Mouse (Mus musculus) urinary bladder, postnatal 0 days (tissue): Measurements from ENCODE around the gene Kdm5b. TPM values are rescaled to one million over a fixed set of nuclear protein-coding genes. Genes with fewer than 3 reads are reported as not detected.

Experiments
- polyA plus RNA-seq: library from polyadenylated mRNA; unstranded; fragments of >200 nt; fragmentation: Nextera tagmentation; extraction: Ambion mirVana; gene quantifications from 2 replicates; pipeline ENCODE4 v1.2.1, GENCODE M21; 2015

Kdm5b gene
- 33.6 and 35.8 TPM in 2 replicates for polyA plus RNA-seq

GRCm38 (mm10) chr1:134559976-134560375 lies at the start of gene Kdm5b:
Gene Kdm5b (plus strand): TSS chr1:134560171.

GRCm38 (mm10) chr1:134549632-134550132 lies 10.3 kb upstream of the Kdm5b start, which contains the start of gene Mgat4e:
Gene Mgat4e (minus strand): TSS chr1:134549682.

GRCm38 (mm10) chr1:134646261-134646962 lies 86.4 kb downstream of the Kdm5b start, which contains the start of gene Syt2:
Gene Syt2 (plus strand): TSS chr1:134646677.

Other genes with a start within 250 kb of the Kdm5b start
- gene Ppfia4, start 227.2 kb upstream of the Kdm5b start, polyA plus RNA-seq, result 2.4 and 2.6 TPM in 2 replicates
- 41.2 and 52.5 TPM in 2 replicates for gene Tmem183a, start 198.2 kb upstream of the Kdm5b start, polyA plus RNA-seq
- gene 4933406M09Rik, start 174.2 kb upstream of the Kdm5b start, polyA plus RNA-seq, result not detected in 2 replicates
- gene Cyb5r1, start 154.6 kb upstream of the Kdm5b start, polyA plus RNA-seq, result 24.3 and 24.4 TPM in 2 replicates
- gene Adipor1, start 144.8 kb upstream of the Kdm5b start, polyA plus RNA-seq, result 99.2 and 102 TPM in 2 replicates
- gene Klhl12, start 104.6 kb upstream of the Kdm5b start, polyA plus RNA-seq, result 12.1 and 12.8 TPM in 2 replicates
- gene Rabif, start 65.5 kb upstream of the Kdm5b start, polyA plus RNA-seq, result 27.2 and 27.4 TPM in 2 replicates
- not detected in 2 replicates for gene Mgat4e, start 10.5 kb upstream of the Kdm5b start, polyA plus RNA-seq
- gene Syt2, start 86.5 kb downstream of the Kdm5b start, polyA plus RNA-seq, result 0.65 and 1.0 TPM in 2 replicates